Mouse (Mus musculus) thymus, adult 2 months (tissue): ENCODE results near the gene Dpf3.

Experiments used
- CTCF ChIP-seq: fragments of 200-500 bp; IDR thresholded peaks from 2 replicates; pipeline ENCODE4 v1.5.1; 2012; ENCODE audit warnings: mild to moderate bottlenecking, control low read depth, low read length, moderate library complexity, borderline replicate concordance; ENCODE audit not compliant: control insufficient read depth, poor library complexity, insufficient read depth; ENCODE audit errors: extremely low read depth
- POLR2A ChIP-seq: fragments of 200-500 bp; IDR thresholded peaks from 2 replicates; pipeline ENCODE4 v1.6.1; 2012; ENCODE audit warnings: mild to moderate bottlenecking, low read length, control low read depth, moderate library complexity; ENCODE audit not compliant: control insufficient read depth, poor library complexity, insufficient read depth; ENCODE audit errors: extremely low read depth

DNA sequence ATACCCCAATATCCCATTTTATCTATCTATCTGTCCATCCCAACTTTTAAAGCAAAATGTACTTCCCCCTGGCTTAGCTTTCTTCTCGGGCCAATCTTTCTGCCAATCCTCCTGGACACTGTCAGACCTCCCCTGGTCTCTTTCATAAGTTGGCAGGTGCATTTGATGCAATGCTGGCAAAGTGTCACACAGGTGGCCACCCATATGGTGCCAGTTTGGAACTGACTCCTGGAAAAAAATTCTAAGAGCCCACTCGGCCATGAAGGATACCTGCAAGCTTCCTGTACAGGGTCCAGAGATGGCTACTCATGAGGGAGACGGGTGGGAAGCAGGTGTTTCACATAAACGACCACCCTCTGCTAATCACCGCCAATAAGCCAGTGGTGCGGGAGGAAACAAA is 307.0 kb downstream of the Dpf3 start:
- TF ChIP-seq POLR2A (no peak), CTCF (no peak)
